Mouse (Mus musculus): ENCODE measurements around the gene Zbtb16. TPM values are rescaled to one million over a fixed set of nuclear protein-coding genes. Genes with fewer than 3 reads are reported as not detected.

The Zbtb16 gene
- total and polyA plus RNA-seq, 3 experiments = 0.04 to 0.72 TPM; not detected in 1

- H3K36me3 ChIP-seq (ENCODE audit: control insufficient read depth in 1 of 2, insufficient read depth in 2 of 2, low read length in 2 of 2) = peaks cover 0 to 9% of the 10 kb centered on the region in 2 experiments; a peak in 2 of 4 replicates
- H3K27me3 ChIP-seq (ENCODE audit: control insufficient read depth in 1 of 2, insufficient read depth in 2 of 2, low read length in 2 of 2) = no peaks in the 10 kb centered on the region; a peak in 1 of 4 replicates
- TF ChIP-seq NRF1 (IDR thresholded peaks at IDR 0.05; ENCODE audit: insufficient read depth, low read depth, low read length, poor library complexity, severe bottlenecking) (no peak), MAX (IDR thresholded peaks at IDR 0.05; ENCODE audit: low read length) (no peak), RAD21 (IDR thresholded peaks at IDR 0.05; ENCODE audit: low read depth, low read length) (no peak), ZC3H11A (IDR thresholded peaks at IDR 0.05; ENCODE audit: low read depth, low read length) (no peak), POLR2A (IDR thresholded peaks at IDR 0.05; ENCODE audit: control insufficient read depth in 1 of 2, insufficient read depth in 1 of 2, low read depth in 1 of 2, low read length in 2 of 2, poor library complexity in 1 of 2) (no peak), TCF12 (IDR thresholded peaks at IDR 0.05; ENCODE audit: low read depth, low read length) (no peak), HCFC1 (IDR thresholded peaks at IDR 0.05; ENCODE audit: low read depth, low read length) (no peak)
- H3K4me1 ChIP-seq (ENCODE audit: control insufficient read depth in 1 of 2, insufficient read depth in 2 of 2, low read length in 2 of 2) = peaks cover 0 to 19% of the 10 kb centered on the region in 2 experiments; a peak in 3 of 4 replicates
- H3K4me3 ChIP-seq (ENCODE audit: control insufficient read depth in 1 of 2, insufficient read depth in 1 of 2, low read depth in 2 of 2, low read length in 2 of 2) = no peak overlapping the region
- DNase-seq (ENCODE audit: low read depth, low spot score) = no peak
- no peaks in the 10 kb centered on the region for H3K9me3 ChIP-seq (replicated peaks; ENCODE audit: insufficient read depth, low read length)
- no peaks in the 10 kb centered on the region for H3K79me2 ChIP-seq (ENCODE audit: control insufficient read depth, insufficient read depth, low read length, poor library complexity)
- no peak overlapping the region for H3K27ac ChIP-seq (ENCODE audit: control insufficient read depth, low read depth, low read length)
- no peak overlapping the region for H3K9ac ChIP-seq (ENCODE audit: control insufficient read depth, low read depth, low read length, poor library complexity, severe bottlenecking)
Measured at GRCm38 (mm10) chr9:48741433-48742077, 94.5 kb downstream of the Zbtb16 start.

- no peak overlapping the region for H3K9ac ChIP-seq (ENCODE audit: control insufficient read depth, low read depth, low read length, poor library complexity, severe bottlenecking)
- peaks cover 0 to 9% of the 10 kb centered on the region in 2 experiments; a peak in 2 of 4 replicates for H3K36me3 ChIP-seq (ENCODE audit: control insufficient read depth in 1 of 2, insufficient read depth in 2 of 2, low read length in 2 of 2)
- no peaks in the 10 kb centered on the region; a peak in 1 of 4 replicates for H3K27me3 ChIP-seq (ENCODE audit: control insufficient read depth in 1 of 2, insufficient read depth in 2 of 2, low read length in 2 of 2)
- peaks cover 0 to 19% of the 10 kb centered on the region in 2 experiments; a peak in 3 of 4 replicates for H3K4me1 ChIP-seq (ENCODE audit: control insufficient read depth in 1 of 2, insufficient read depth in 2 of 2, low read length in 2 of 2)
- no peak for DNase-seq (ENCODE audit: low read depth, low spot score)
- no peak overlapping the region for H3K27ac ChIP-seq (ENCODE audit: control insufficient read depth, low read depth, low read length)
- no peak for TF ChIP-seq ZKSCAN1 (IDR thresholded peaks at IDR 0.05; ENCODE audit: low read depth, low read length)
- no peak for TF ChIP-seq ZNF384 (IDR thresholded peaks at IDR 0.05; ENCODE audit: low read depth, low read length)
- no peak for TF ChIP-seq MAX (IDR thresholded peaks at IDR 0.05; ENCODE audit: low read length)
- no peak for TF ChIP-seq ZC3H11A (IDR thresholded peaks at IDR 0.05; ENCODE audit: low read depth, low read length)
- no peak for TF ChIP-seq MYB (IDR thresholded peaks at IDR 0.05; ENCODE audit: low read depth, low read length)
- TF ChIP-seq NELFE (IDR thresholded peaks at IDR 0.05; ENCODE audit: low read depth, low read length) = no peak
- no peak for TF ChIP-seq USF2 (IDR thresholded peaks at IDR 0.05; ENCODE audit: borderline replicate concordance in 1 of 2, insufficient read depth in 1 of 2, low read depth in 1 of 2, low read length in 2 of 2)
- TF ChIP-seq RAD21 (IDR thresholded peaks at IDR 0.05; ENCODE audit: low read depth, low read length) = no peak
- TF ChIP-seq ELF1 (IDR thresholded peaks at IDR 0.05; ENCODE audit: low read depth, low read length) = no peak
- no peak for TF ChIP-seq CHD1 (IDR thresholded peaks at IDR 0.05; ENCODE audit: low read depth, low read length)
- no peak for TF ChIP-seq MAZ (IDR thresholded peaks at IDR 0.05; ENCODE audit: low read depth, low read length)
- no peak for TF ChIP-seq KAT2A (conservative IDR thresholded peaks at IDR 0.05; ENCODE audit: low read depth, low read length)
- TF ChIP-seq SIN3A (IDR thresholded peaks at IDR 0.05; ENCODE audit: low read length) = no peak
- TF ChIP-seq CTCF (IDR thresholded peaks at IDR 0.05 in 2 of 3, conservative IDR thresholded peaks at IDR 0.05 in 1 of 3; ENCODE audit: control insufficient read depth in 1 of 3, insufficient read depth in 1 of 3, low read depth in 2 of 3, low read length in 3 of 3, poor library complexity in 1 of 3, severe bottlenecking in 1 of 3) = no peak
- TF ChIP-seq SMC3 (IDR thresholded peaks at IDR 0.05; ENCODE audit: low read depth, low read length) = no peak
- no peak for TF ChIP-seq POLR2A (IDR thresholded peaks at IDR 0.05; ENCODE audit: control insufficient read depth in 1 of 2, insufficient read depth in 1 of 2, low read depth in 1 of 2, low read length in 2 of 2, poor library complexity in 1 of 2)
- no peak for TF ChIP-seq USF1 (IDR thresholded peaks at IDR 0.05; ENCODE audit: low read depth, low read length)
- TF ChIP-seq GABPA (IDR thresholded peaks at IDR 0.05; ENCODE audit: low read depth, low read length) = no peak
- TF ChIP-seq POLR2AphosphoS5 (IDR thresholded peaks at IDR 0.05; ENCODE audit: borderline replicate concordance, low read depth, low read length) = no peak
- no peaks in the 10 kb centered on the region for H3K79me2 ChIP-seq (ENCODE audit: control insufficient read depth, insufficient read depth, low read length, poor library complexity)
- no peaks in the 10 kb centered on the region for H3K9me3 ChIP-seq (replicated peaks; ENCODE audit: insufficient read depth, low read length)
- no peak overlapping the region for H3K4me3 ChIP-seq (ENCODE audit: control insufficient read depth in 1 of 2, insufficient read depth in 1 of 2, low read depth in 2 of 2, low read length in 2 of 2)
Measured at GRCm38 (mm10) chr9:48740732-48741255, 95.2 kb downstream of the Zbtb16 start.
